Mouse (Mus musculus): Measurements from ENCODE around the gene Krcc1.

Krcc1 gene

GRCm38 (mm10) chr6:71271389-71272315, at the start of gene Krcc1:
Gene Krcc1 (plus strand): TSS chr6:71271677.
- DNase-seq (ENCODE audit: low read depth, low spot score), result peak; percentile 99

DNA sequence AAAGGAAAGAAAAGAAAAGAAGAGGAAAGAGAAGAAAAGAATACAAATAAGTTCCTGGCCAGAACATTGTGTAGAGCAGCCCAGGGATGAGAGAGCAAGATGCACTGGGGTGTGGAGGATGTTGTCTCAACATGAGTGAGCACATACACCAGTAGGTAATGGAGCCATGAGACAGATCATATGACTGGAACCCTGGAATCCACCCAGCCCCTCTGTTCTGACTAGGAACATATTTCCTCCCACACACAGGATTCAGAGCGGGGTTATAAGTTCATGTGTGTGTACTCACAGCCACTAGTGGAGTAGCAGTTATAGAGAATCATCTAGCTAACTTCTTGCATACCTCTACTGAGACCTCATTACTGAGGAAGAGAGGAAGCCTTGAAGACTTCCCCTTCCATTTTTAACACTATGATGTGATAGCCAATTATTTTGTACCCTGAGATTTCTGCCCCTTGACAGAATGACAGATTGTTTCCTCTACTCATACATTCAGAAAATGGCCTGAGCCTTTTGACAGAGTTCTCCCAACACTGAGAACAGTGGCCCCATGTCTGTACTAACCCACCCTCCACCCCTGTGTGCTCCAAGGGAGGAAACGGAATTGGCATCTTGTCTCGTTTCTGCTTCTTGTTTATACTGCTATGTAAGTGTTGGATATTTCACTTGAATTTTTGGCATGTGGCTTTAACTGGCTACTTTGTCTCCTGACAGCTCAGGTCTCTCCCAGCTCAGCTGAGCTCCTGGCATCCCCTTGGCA, 47.1 kb upstream of the Krcc1 start:
- DNase-seq (ENCODE audit: low read depth, low spot score), result no peak

GRCm38 (mm10) chr6:71226544-71226943, 44.9 kb upstream of the Krcc1 start:
- DNase-seq (ENCODE audit: low read depth, low spot score), result no peak

GRCm38 (mm10) chr6:71227157-71227770, 44.2 kb upstream of the Krcc1 start:
- DNase-seq (ENCODE audit: low read depth, low spot score), result no peak

DNA sequence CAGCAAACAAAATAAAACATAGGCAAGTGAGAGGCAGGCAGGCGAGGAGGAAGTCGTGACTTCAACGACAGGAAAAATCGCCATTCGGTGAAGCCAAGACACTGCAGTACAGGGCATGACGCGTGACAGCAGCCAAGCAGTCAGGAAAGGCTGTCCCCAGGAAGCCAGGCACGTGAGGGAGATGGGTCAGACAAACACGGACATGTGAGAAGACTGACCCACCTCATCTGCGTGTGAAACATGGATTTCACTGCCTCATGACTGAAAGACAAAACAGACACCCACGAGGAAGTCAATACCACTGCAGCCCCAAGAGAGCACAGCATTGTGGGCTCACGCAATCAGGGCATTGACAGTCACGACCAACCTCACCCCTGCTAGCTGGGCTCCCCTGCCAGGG, 36.4 kb upstream of the Krcc1 start:
- no peak for DNase-seq (ENCODE audit: low read depth, low spot score)

DNA sequence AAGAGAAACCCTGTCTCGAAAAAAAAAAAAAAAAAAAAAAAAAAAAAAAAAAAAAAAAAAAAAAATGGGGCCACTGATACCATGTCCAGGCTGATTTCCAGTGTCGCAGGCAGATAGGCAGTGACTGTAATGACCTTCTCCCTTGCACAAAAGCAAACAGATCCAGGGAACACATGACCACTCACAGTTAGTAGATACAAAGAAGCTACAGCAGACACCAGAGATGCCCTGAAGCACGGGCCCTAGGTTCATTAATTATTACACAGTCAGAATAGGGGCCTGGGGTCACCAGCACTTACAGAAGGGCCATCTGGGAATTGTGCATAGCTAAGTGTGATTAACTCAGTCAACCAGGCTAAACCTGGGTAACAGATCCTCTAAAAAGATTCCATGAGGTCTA, 35.5 kb upstream of the Krcc1 start:
- no peak for DNase-seq (ENCODE audit: low read depth, low spot score)

- no peak for DNase-seq (ENCODE audit: low read depth, low spot score)
Measured at GRCm38 (mm10) chr6:71236506-71236905, 35.0 kb upstream of the Krcc1 start.

GRCm38 (mm10) chr6:71237031-71237431, 34.4 kb upstream of the Krcc1 start:
- no peak for DNase-seq (ENCODE audit: low read depth, low spot score)

GRCm38 (mm10) chr6:71239069-71239750, 32.3 kb upstream of the Krcc1 start:
- DNase-seq (ENCODE audit: low read depth, low spot score), result no peak

- DNase-seq (ENCODE audit: low read depth, low spot score), result no peak
Measured at GRCm38 (mm10) chr6:71240831-71241230, 30.6 kb upstream of the Krcc1 start.

- DNase-seq (ENCODE audit: low read depth, low spot score), result no peak
Measured at GRCm38 (mm10) chr6:71242811-71243210, 28.7 kb upstream of the Krcc1 start.

- DNase-seq (ENCODE audit: low read depth, low spot score), result no peak
Measured at GRCm38 (mm10) chr6:71243258-71243657, 28.2 kb upstream of the Krcc1 start.

- DNase-seq (ENCODE audit: low read depth, low spot score), result no peak
Measured at GRCm38 (mm10) chr6:71248420-71248819, 23.1 kb upstream of the Krcc1 start.

DNA sequence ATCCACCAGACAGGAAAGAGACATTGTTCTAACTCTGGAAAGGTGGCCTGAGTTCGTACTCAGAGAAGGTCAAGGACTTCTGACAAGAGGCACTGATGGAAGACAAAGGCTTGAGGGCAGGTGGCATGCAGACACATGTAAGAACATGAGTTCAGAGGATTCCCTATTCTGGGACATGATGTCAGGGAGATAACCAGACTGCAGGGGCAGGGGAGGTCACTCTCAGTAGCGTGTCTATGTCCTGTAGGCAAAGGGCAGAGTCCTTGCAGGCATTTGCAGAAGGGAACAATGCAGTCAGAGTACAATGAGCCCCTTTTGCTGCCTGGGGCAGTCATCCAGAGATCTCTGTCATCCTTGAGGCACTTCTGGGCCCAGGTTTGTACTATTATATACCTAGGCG, 21.9 kb upstream of the Krcc1 start:
- DNase-seq (ENCODE audit: low read depth, low spot score), result no peak

DNA sequence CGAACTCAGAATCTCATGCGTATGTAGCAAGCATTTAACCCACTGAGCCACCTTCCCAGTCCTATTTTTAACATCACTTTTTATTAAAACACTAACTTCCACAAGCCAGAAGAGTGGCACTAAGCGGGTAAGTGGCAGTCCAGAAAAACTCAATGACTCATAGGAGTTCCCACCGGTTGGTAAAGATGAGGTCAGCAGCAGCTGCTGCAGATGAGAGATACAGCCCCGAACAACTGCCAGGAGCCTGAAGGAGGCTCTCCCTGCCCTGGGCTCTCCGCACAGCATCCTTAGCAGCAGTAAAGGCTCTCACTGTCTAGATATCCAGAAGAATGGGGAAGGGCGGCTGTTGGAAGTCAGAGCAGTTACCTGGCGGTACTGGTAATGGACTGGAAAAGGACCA, 20.5 kb upstream of the Krcc1 start:
- no peak for DNase-seq (ENCODE audit: low read depth, low spot score)

GRCm38 (mm10) chr6:71254456-71254855, 17.0 kb upstream of the Krcc1 start:
- no peak for DNase-seq (ENCODE audit: low read depth, low spot score)

DNA sequence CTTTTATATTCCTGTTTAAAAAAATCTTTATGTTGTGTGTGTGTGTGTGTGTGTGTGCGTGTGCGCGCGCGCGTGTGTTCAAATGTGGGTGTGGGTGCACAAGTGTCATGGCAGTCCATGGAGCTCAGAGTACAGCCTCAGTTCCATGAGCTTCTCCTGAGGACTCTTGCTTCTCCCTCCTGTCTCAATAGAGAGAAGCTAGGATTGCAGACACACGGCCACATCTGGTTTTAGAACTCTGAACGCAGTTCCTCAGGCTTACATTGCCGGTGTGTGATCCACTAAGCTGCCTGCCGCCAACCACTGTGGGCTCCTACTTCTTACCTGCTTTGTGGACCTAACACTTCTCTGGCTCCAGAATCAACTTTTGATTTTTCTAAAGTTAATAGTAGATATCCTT, 15.3 kb upstream of the Krcc1 start:
- no peak for DNase-seq (ENCODE audit: low read depth, low spot score)

DNA sequence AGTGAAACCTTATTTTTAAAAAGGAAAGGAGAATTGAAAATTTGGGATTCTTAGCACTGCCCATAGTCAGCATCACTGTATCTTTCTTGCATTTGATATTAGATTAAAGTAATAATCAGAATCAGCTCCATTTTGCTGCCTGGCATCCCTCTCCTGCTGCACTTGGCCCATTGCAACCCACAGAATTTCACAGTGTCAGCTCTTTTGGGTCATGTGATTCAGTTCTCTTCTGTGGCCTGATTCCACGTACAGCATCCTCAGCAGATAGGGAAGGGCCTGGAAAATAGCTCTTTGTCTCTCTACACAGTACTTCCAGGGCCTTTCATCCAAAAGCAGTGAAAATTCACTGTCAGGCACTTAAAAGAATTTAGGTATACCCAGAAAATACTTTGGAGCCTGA, 14.1 kb upstream of the Krcc1 start:
- peak; percentile 31 for DNase-seq (ENCODE audit: low read depth, low spot score)

- DNase-seq (ENCODE audit: low read depth, low spot score), result peak; percentile 12
Measured at GRCm38 (mm10) chr6:71258562-71258961, 12.9 kb upstream of the Krcc1 start.

GRCm38 (mm10) chr6:71259166-71259565, 12.3 kb upstream of the Krcc1 start:
- DNase-seq (ENCODE audit: low read depth, low spot score), result no peak

DNA sequence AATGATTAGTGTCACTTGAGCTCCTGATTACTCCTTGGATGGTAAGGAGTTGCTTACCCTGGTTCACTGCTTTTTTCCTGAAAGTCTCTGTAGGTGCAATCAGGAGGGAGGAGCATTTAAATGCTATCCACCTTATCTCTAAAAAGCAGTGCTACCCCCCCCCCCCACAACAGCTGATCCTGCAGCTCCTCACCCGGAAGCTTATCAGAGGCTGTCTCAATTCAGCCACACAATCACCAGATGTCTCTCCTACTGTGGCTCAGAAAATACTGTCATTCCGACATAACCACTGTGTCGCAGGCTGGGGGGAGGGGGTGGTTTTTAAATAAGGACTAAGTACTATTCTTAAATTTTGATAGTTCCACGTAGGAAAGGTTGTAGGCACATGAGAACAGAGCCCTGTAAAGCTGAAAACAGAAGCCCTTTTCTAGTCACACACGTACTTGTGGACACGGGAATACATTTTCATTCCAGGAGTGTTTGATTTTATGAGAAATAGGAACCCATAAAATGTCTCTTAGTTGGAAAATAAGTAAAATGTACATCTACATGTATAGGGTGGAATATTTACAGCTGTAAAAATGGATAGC, 11.3 kb upstream of the Krcc1 start:
- DNase-seq (ENCODE audit: low read depth, low spot score), result peak; percentile 4
